Mouse (Mus musculus): ENCODE results near the gene Wdr46.

The Wdr46 gene

GRCm38 (mm10) chr17:33911052-33911812 lies 29.2 kb upstream of the Wdr46 start:
- no peak for DNase-seq (ENCODE audit: inconsistent ontology term)

GRCm38 (mm10) chr17:33911813-33912414 lies 28.5 kb upstream of the Wdr46 start:
- no peak for DNase-seq (ENCODE audit: inconsistent ontology term)

GRCm38 (mm10) chr17:33913264-33913663 lies 27.2 kb upstream of the Wdr46 start:
- no peak for DNase-seq (ENCODE audit: inconsistent ontology term)

GRCm38 (mm10) chr17:33913905-33914304 lies 26.6 kb upstream of the Wdr46 start:
- DNase-seq (ENCODE audit: inconsistent ontology term), result no peak

- no peak for DNase-seq (ENCODE audit: inconsistent ontology term)
Measured at GRCm38 (mm10) chr17:33914969-33915391, 25.5 kb upstream of the Wdr46 start.

GRCm38 (mm10) chr17:33915671-33916250 lies 24.7 kb upstream of the Wdr46 start, which contains the start of the genes Tapbp and Zbtb22:
Gene Tapbp, plus strand, starts transcription at chr17:33915899.
Gene Zbtb22, plus strand, starts transcription at chr17:33915904.
- DNase-seq (ENCODE audit: inconsistent ontology term), result peak; percentile 100

GRCm38 (mm10) chr17:33916294-33916693 lies 24.2 kb upstream of the Wdr46 start:
- DNase-seq (ENCODE audit: inconsistent ontology term), result no peak

GRCm38 (mm10) chr17:33916847-33917655 lies 23.4 kb upstream of the Wdr46 start:
- no peak for DNase-seq (ENCODE audit: inconsistent ontology term)

GRCm38 (mm10) chr17:33917656-33918292 lies 22.7 kb upstream of the Wdr46 start:
- no peak for DNase-seq (ENCODE audit: inconsistent ontology term)

- no peak for DNase-seq (ENCODE audit: inconsistent ontology term)
Measured at GRCm38 (mm10) chr17:33918293-33919203, 21.9 kb upstream of the Wdr46 start.

- peak; percentile 87 for DNase-seq (ENCODE audit: inconsistent ontology term)
Measured at GRCm38 (mm10) chr17:33919351-33920281, 20.8 kb upstream of the Wdr46 start.

GRCm38 (mm10) chr17:33920282-33921097 lies 20.0 kb upstream of the Wdr46 start:
- peak; percentile 92 for DNase-seq (ENCODE audit: inconsistent ontology term)

- DNase-seq (ENCODE audit: inconsistent ontology term), result no peak
Measured at GRCm38 (mm10) chr17:33921361-33921760, 19.1 kb upstream of the Wdr46 start.

- no peak for DNase-seq (ENCODE audit: inconsistent ontology term)
Measured at GRCm38 (mm10) chr17:33924577-33925283, 15.7 kb upstream of the Wdr46 start.

- no peak for DNase-seq (ENCODE audit: inconsistent ontology term)
Measured at GRCm38 (mm10) chr17:33925406-33926116, 14.9 kb upstream of the Wdr46 start.

GRCm38 (mm10) chr17:33926207-33926932 lies 14.1 kb upstream of the Wdr46 start:
- DNase-seq (ENCODE audit: inconsistent ontology term), result no peak

Data from Muller cell, postnatal 12 days (primary cell).